Mouse (Mus musculus) megakaryocyte, embryonic 14.5 days (primary cell): Measurements from ENCODE around the gene Por.

ENCODE experiments used
- FLI1 ChIP-seq: IDR thresholded peaks from 2 replicates; pipeline ENCODE4 v1.6.1; 2012; ENCODE audit warnings: low read length, inconsistent platforms, mixed read lengths
- GATA1 ChIP-seq: IDR thresholded peaks from 3 replicates; pipeline ENCODE4 v1.6.1; 2012; ENCODE audit warnings: mixed read lengths, low read length, inconsistent platforms, borderline replicate concordance

DNA sequence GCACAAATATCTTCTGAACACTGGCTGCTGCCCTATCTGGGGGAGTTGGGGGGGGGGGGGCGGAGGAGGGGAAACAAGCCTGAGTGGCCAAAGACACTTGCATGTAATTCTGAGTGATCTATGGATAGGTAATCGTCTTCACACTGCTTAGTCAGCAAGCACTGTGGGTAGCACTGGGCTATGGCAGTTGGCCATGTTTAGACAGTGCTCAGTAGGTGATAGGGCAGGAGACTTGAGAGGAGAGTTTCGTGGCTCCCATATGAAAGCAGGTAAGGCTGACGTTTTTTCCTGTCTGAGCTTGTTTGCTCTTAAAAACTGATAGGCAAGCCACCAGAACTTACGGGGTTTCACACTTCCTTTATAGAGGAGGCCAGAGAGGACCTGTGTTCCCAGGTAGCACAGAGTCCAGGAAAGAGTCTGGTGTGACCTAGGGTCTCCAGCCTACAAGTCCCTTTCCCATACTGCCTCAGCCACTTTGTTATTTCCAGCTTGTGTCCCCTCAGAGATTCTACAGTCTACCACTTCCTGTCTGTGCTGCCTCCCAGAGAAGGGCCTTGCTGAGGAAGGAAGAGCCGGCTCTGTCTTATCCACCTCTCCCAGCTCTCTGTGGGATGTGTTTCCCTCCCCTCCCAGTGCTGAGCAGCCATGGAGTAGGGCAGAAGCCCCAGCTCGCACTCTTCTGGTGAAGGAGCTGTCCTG, 29.9 kb upstream of the Por start:
- TF ChIP-seq GATA1 (no peak), FLI1 (no peak)
